Mouse (Mus musculus): ENCODE data around the gene Ndufv2. TPM values are rescaled to one million over a fixed set of nuclear protein-coding genes. Genes with fewer than 3 reads are reported as not detected.
A peak's percentile ranks its signal among the peaks of the same experiment; 100 is the strongest.
"Not testable (repeated sequence)": the region's sequence is repeated elsewhere in the genome, so short reads cannot be mapped to it uniquely, and the experiment has no call there.

Ndufv2 gene
- polyA plus RNA-seq, 1 experiment = 175 TPM

DNA sequence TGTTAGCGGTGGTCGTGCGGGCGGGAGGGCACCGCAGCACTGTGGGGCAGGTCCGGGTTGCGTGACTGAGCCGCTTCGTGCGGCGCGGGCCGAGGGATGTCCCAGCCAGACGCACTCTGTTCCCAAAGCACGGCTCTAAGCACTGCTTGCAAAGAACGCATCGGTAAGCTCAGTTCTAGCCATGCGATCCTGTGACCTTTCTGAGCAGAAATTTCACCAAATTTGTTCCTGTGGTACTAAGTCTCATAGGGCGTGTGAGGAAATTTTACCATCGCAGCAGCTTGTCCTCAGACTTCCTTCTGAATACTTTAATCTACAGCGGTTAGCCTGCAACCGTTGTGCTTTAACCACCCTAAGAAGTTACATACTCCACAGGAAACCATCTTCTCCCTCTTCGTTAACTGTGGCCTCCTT, 23.9 kb downstream of the Ndufv2 start:
- no peaks in the 10 kb centered on the region for H3K27me3 ChIP-seq (ENCODE audit: control insufficient read depth, insufficient read depth, insufficient read length)
- H3K36me3 ChIP-seq (ENCODE audit: control insufficient read depth, insufficient read depth) = peaks cover 17% of the 10 kb centered on the region
- peak overlapping the region; percentile 45 for H3K4me3 ChIP-seq
- TF ChIP-seq MYOD1 (IDR thresholded peaks at IDR 0.05; ENCODE audit: control insufficient read depth in 1 of 3, insufficient read length in 2 of 3, low read depth in 2 of 3) = no peak
- TF ChIP-seq MAX (IDR thresholded peaks at IDR 0.05; ENCODE audit: low read depth) = no peak
- TF ChIP-seq POLR2AphosphoS2 (IDR thresholded peaks at IDR 0.05; ENCODE audit: insufficient read length, low read depth) = no peak
- no peak for TF ChIP-seq POLR2A (IDR thresholded peaks at IDR 0.05; ENCODE audit: insufficient read length, low read depth)
- TF ChIP-seq REST (IDR thresholded peaks at IDR 0.05; ENCODE audit: insufficient read depth, insufficient read length) = no peak
- TF ChIP-seq TCF3 (IDR thresholded peaks at IDR 0.05; ENCODE audit: insufficient read length, low read depth) = no peak
- TF ChIP-seq SRF (IDR thresholded peaks at IDR 0.05; ENCODE audit: control insufficient read depth, insufficient read length, low read depth) = no peak
- TF ChIP-seq CEBPB (IDR thresholded peaks at IDR 0.05; ENCODE audit: insufficient read depth, poor library complexity, severe bottlenecking) = no peak
- TF ChIP-seq E2F4 (IDR thresholded peaks at IDR 0.05; ENCODE audit: insufficient read depth) = no peak
- TF ChIP-seq MYOG (IDR thresholded peaks at IDR 0.05; ENCODE audit: control insufficient read depth in 1 of 3, insufficient read depth in 1 of 3, insufficient read length in 2 of 3, low read depth in 2 of 3) = no peak
- H3ac ChIP-seq (ENCODE audit: control insufficient read depth, insufficient read length) = peak overlapping the region; percentile 83
- peak overlapping the region; percentile 89 for H3K4me2 ChIP-seq (ENCODE audit: low read depth)
- H3K79me2 ChIP-seq (ENCODE audit: control insufficient read depth, insufficient read depth) = peaks cover 34% of the 10 kb centered on the region

DNA sequence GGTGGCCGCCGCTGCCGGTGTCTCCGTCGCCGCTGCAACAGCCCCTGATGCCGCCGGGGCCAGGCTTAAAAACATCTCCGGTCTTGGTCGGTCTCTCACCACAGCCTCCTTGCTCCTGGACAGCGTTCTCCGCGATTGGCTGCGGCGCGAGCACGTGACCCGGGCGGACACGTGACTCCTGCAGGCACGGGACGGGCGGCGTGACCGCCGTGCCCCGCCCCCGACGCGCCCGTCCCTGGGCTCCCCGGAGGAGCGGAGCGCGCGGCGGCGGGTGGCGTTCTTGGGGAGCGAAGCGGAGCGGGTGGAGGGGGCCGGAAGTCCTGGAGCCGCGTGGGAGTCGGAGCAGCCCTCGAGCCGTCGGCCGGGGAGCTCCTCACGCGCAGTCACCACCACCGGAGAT, 24.4 kb downstream of the Ndufv2 start, which contains the start of gene Ankrd12:
Ankrd12 (minus strand) TSS at position 156 of the 400 bp plus-strand sequence.
- H3K27me3 ChIP-seq (ENCODE audit: control insufficient read depth, insufficient read depth, insufficient read length) = no peaks in the 10 kb centered on the region
- peak within 1 kb of the TSS; percentile 45 for H3K4me3 ChIP-seq
- H3ac ChIP-seq (ENCODE audit: control insufficient read depth, insufficient read length) = peak within 1 kb of the TSS; percentile 83
- no peak for TF ChIP-seq MYOD1 (IDR thresholded peaks at IDR 0.05; ENCODE audit: control insufficient read depth in 1 of 3, insufficient read length in 2 of 3, low read depth in 2 of 3)
- no peak for TF ChIP-seq CEBPB (IDR thresholded peaks at IDR 0.05; ENCODE audit: insufficient read depth, poor library complexity, severe bottlenecking)
- TF ChIP-seq TCF12 (IDR thresholded peaks at IDR 0.05; ENCODE audit: insufficient read depth, poor library complexity, severe bottlenecking) = no peak
- TF ChIP-seq POLR2AphosphoS2 (IDR thresholded peaks at IDR 0.05; ENCODE audit: insufficient read length, low read depth) = peak; percentile 70
- no peak for TF ChIP-seq SRF (IDR thresholded peaks at IDR 0.05; ENCODE audit: control insufficient read depth, insufficient read length, low read depth)
- no peak for TF ChIP-seq MAX (IDR thresholded peaks at IDR 0.05; ENCODE audit: low read depth)
- no peak for TF ChIP-seq REST (IDR thresholded peaks at IDR 0.05; ENCODE audit: insufficient read depth, insufficient read length)
- no peak for TF ChIP-seq E2F4 (IDR thresholded peaks at IDR 0.05; ENCODE audit: insufficient read depth)
- no peak for TF ChIP-seq MYOG (IDR thresholded peaks at IDR 0.05; ENCODE audit: control insufficient read depth in 1 of 3, insufficient read depth in 1 of 3, insufficient read length in 2 of 3, low read depth in 2 of 3)
- TF ChIP-seq USF1 (IDR thresholded peaks at IDR 0.05; ENCODE audit: low read depth) = peak; percentile 95
- peak; percentile 73 for TF ChIP-seq POLR2A (IDR thresholded peaks at IDR 0.05; ENCODE audit: insufficient read length, low read depth)
- TF ChIP-seq TCF3 (IDR thresholded peaks at IDR 0.05; ENCODE audit: insufficient read length, low read depth) = no peak
- H3K36me3 ChIP-seq (ENCODE audit: control insufficient read depth, insufficient read depth) = peaks cover 17% of the 10 kb centered on the region
- H3K4me2 ChIP-seq (ENCODE audit: low read depth) = peak within 1 kb of the TSS; percentile 89
- peaks cover 38% of the 10 kb centered on the region for H3K79me2 ChIP-seq (ENCODE audit: control insufficient read depth, insufficient read depth)

DNA sequence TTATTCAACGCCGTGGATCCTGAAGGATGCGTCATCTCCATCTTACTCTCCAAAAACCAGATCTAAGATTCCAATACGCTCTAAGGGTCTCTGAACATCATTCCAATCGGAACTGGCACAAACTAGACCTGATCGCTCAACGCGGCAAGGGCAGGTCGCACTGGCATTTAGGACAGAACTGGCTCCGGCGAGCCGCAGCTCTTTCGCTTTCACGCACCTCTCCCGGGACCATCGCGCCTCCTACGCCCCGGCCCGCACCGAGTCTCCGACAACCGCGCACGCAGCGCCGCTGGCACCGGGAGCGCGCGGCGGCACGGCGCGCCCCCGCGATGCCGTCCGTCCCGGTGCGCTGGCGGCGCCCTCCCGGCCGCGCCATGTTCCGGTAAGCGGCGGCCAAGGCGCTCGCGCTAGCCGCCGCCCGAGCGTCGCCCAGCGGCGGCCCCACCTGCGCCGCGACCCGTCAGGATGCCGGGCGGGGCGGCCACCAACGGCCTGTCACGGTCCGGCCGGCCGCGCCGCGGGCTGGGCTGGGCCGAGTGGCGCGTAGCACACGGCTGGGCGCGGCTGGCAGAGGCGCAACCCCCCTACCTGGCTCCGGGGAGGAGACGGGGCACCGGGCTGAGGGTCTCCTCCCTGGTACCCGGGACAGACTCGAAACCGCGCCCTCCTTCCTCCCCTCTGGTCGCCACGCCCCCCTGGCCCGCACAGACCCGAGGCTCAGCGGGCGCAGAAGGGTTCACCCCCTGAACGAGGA, 25.0 kb downstream of the Ndufv2 start:
- peak overlapping the region; percentile 73 for H3K4me2 ChIP-seq (ENCODE audit: low read depth)
- peaks cover 44% of the 10 kb centered on the region for H3K79me2 ChIP-seq (ENCODE audit: control insufficient read depth, insufficient read depth)
- H3K27me3 ChIP-seq (ENCODE audit: control insufficient read depth, insufficient read depth, insufficient read length) = no peaks in the 10 kb centered on the region
- H3ac ChIP-seq (ENCODE audit: control insufficient read depth, insufficient read length) = peak overlapping the region; percentile 83
- TF ChIP-seq CEBPB (IDR thresholded peaks at IDR 0.05; ENCODE audit: insufficient read depth, poor library complexity, severe bottlenecking) (no peak), MAX (IDR thresholded peaks at IDR 0.05; ENCODE audit: low read depth) (no peak), TCF3 (IDR thresholded peaks at IDR 0.05; ENCODE audit: insufficient read length, low read depth) (no peak), POLR2A (IDR thresholded peaks at IDR 0.05; ENCODE audit: insufficient read length, low read depth) (no peak), MYOD1 (IDR thresholded peaks at IDR 0.05; ENCODE audit: control insufficient read depth in 1 of 3, insufficient read length in 2 of 3, low read depth in 2 of 3) (peak in 1 of 3 experiments; percentile 7), USF1 (IDR thresholded peaks at IDR 0.05; ENCODE audit: low read depth) (no peak), TCF12 (IDR thresholded peaks at IDR 0.05; ENCODE audit: insufficient read depth, poor library complexity, severe bottlenecking) (no peak), MYOG (IDR thresholded peaks at IDR 0.05; ENCODE audit: control insufficient read depth in 1 of 3, insufficient read depth in 1 of 3, insufficient read length in 2 of 3, low read depth in 2 of 3) (peak in 1 of 3 experiments; percentile 21)
- H3K4me3 ChIP-seq = peak overlapping the region; percentile 45
- peaks cover 17% of the 10 kb centered on the region for H3K36me3 ChIP-seq (ENCODE audit: control insufficient read depth, insufficient read depth)

DNA sequence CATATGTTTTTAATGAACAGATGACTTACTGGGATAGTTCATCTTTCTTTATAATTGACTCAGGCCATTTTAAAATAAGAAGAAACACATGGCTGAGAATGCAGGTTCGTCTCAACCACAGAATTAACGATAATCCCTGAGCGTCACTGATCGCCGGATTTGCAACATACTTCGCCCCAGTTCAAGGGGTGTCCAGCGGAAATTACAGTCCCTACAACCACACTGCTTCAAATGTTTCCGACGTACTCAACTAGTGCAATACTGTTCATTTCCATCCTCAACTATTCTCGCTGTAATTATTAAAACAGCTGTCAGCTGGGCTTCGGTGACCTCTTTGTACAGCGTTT, 25.6 kb downstream of the Ndufv2 start:
- Histone ChIP-seq H3K79me2 (ENCODE audit: control insufficient read depth, insufficient read depth) (peaks cover 44% of the 10 kb centered on the region), H3K4me3 (peak overlapping the region; percentile 45), H3K4me2 (ENCODE audit: low read depth) (peak overlapping the region; percentile 73), H3K27me3 (ENCODE audit: control insufficient read depth, insufficient read depth, insufficient read length) (no peaks in the 10 kb centered on the region), H3ac (ENCODE audit: control insufficient read depth, insufficient read length) (peak overlapping the region; percentile 83), H3K36me3 (ENCODE audit: control insufficient read depth, insufficient read depth) (peaks cover 17% of the 10 kb centered on the region)
- TF ChIP-seq SRF (IDR thresholded peaks at IDR 0.05; ENCODE audit: control insufficient read depth, insufficient read length, low read depth) (no peak), TCF3 (IDR thresholded peaks at IDR 0.05; ENCODE audit: insufficient read length, low read depth) (no peak), CEBPB (IDR thresholded peaks at IDR 0.05; ENCODE audit: insufficient read depth, poor library complexity, severe bottlenecking) (no peak), USF1 (IDR thresholded peaks at IDR 0.05; ENCODE audit: low read depth) (no peak)

DNA sequence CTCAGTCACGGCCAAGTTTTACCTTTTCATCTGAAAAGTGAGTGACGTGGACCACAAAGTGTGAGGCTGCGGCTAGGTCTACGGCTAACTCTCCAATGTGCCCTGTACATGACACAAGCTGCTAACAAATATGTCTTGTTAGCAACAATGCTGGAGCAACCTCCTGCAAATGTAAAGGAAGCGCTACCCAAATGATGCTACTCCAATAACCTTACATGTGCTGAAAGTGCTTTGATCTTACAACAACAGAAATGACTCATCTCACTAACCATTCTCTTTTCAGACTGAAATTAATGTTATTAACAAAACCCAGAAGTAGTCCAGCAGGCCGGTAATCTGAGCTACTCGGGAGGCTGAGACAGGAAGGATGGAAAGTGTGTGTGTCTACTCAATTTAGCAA, 27.4 kb downstream of the Ndufv2 start:
- H3K4me3 ChIP-seq = no peak overlapping the region
- TF ChIP-seq MAX (IDR thresholded peaks at IDR 0.05; ENCODE audit: low read depth) (no peak), TCF12 (IDR thresholded peaks at IDR 0.05; ENCODE audit: insufficient read depth, poor library complexity, severe bottlenecking) (no peak), TCF3 (IDR thresholded peaks at IDR 0.05; ENCODE audit: insufficient read length, low read depth) (no peak), MYOG (IDR thresholded peaks at IDR 0.05; ENCODE audit: control insufficient read depth in 1 of 3, insufficient read depth in 1 of 3, insufficient read length in 2 of 3, low read depth in 2 of 3) (no peak), POLR2AphosphoS2 (IDR thresholded peaks at IDR 0.05; ENCODE audit: insufficient read length, low read depth) (no peak), POLR2A (IDR thresholded peaks at IDR 0.05; ENCODE audit: insufficient read length, low read depth) (no peak), MYOD1 (IDR thresholded peaks at IDR 0.05; ENCODE audit: control insufficient read depth in 1 of 3, insufficient read length in 2 of 3, low read depth in 2 of 3) (no peak), USF1 (IDR thresholded peaks at IDR 0.05; ENCODE audit: low read depth) (no peak), SRF (IDR thresholded peaks at IDR 0.05; ENCODE audit: control insufficient read depth, insufficient read length, low read depth) (no peak), E2F4 (IDR thresholded peaks at IDR 0.05; ENCODE audit: insufficient read depth) (no peak), CEBPB (IDR thresholded peaks at IDR 0.05; ENCODE audit: insufficient read depth, poor library complexity, severe bottlenecking) (no peak), REST (IDR thresholded peaks at IDR 0.05; ENCODE audit: insufficient read depth, insufficient read length) (no peak)

DNA sequence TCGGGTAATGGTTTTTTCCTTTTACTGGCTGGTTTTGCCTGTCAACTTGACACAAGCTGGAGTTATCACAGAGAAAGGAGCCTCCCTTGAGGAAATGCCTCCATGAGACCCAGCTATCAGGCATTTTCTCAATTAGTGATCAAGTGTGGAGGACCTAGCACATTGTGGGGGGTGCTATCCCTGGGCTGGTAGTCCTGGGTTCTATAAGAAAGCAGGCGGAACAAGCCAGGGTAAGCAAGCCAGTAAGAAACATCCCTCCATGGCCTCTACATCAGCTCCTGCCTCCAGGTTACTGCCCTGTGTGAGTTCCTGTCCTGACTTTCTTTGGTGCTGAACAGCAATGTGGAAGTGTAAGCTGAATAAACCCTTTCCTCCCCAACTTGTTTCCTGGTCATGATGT, 32.3 kb downstream of the Ndufv2 start:
- H3K36me3 ChIP-seq (ENCODE audit: control insufficient read depth, insufficient read depth); H3K27me3 ChIP-seq (ENCODE audit: control insufficient read depth, insufficient read depth, insufficient read length); H3ac ChIP-seq (ENCODE audit: control insufficient read depth, insufficient read length); H3K4me3 ChIP-seq; H3K4me2 ChIP-seq (ENCODE audit: low read depth): not testable (repeated sequence)
- H3K79me2 ChIP-seq (ENCODE audit: control insufficient read depth, insufficient read depth) = peaks cover 44% of the 10 kb centered on the region

More for the DNA sequence above, 27.4 kb downstream of the Ndufv2 start:
- H3K79me2 ChIP-seq (ENCODE audit: control insufficient read depth, insufficient read depth) = peaks cover 52% of the 10 kb centered on the region
- no peak overlapping the region for H3ac ChIP-seq (ENCODE audit: control insufficient read depth, insufficient read length)
- H3K27me3 ChIP-seq (ENCODE audit: control insufficient read depth, insufficient read depth, insufficient read length) = no peaks in the 10 kb centered on the region
- H3K4me2 ChIP-seq (ENCODE audit: low read depth) = no peak overlapping the region
- peaks cover under 1% of the 10 kb centered on the region for H3K36me3 ChIP-seq (ENCODE audit: control insufficient read depth, insufficient read depth)

All from myocyte (in vitro differentiated cells).